Mouse (Mus musculus) cerebellum, adult 9-10 months (tissue): ENCODE data around the gene Hnrnpa0.

Experiments used
- DNase-seq: peaks from one replicate; pipeline ENCODE4 v3.0.0; 2022

Gene Hnrnpa0

DNA sequence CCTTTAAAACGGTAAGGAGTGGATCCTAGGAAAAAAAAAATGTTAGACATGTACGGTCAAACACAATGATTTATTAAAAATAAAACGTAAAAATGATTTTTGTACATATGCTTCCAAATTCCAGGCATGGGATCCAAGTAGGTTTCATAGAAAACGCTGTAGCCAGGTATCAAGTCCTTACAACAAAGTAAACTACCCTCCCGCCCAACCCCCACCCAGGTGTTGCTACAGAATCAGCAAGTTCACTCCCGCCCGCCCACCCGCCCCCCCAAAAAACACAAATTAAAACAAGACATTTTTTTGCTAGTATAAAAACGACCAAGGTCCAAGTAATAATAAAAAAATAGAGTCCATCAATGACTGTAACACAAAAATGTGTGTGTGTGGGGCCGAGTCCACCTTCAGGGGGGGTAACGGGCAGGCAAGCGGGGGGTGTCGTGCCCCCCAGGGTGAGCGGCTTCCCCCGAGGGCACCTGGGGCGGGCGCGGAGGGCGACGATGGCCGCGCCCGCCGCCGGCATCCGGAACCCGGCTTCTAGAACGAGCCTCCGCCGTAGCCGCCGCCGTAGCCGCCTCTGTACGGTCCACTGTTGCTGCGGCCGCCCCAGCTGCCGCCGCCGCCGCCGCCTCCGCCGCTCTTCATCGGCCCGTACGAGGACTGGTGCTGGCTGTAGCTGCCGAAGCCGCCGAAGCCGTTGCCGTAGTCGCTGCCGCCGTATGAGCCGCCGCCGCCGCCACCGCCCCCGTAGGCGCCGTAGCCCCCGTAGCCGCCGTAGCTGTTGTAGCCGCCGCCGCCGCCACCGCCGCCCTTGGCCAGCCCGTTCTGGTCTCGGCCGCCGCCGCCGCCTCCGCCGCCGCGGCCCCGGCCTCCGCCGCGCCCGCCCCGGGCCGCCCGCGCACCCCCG is 1.2 kb downstream of the Hnrnpa0 start:
- peak; percentile 36 for DNase-seq

DNA sequence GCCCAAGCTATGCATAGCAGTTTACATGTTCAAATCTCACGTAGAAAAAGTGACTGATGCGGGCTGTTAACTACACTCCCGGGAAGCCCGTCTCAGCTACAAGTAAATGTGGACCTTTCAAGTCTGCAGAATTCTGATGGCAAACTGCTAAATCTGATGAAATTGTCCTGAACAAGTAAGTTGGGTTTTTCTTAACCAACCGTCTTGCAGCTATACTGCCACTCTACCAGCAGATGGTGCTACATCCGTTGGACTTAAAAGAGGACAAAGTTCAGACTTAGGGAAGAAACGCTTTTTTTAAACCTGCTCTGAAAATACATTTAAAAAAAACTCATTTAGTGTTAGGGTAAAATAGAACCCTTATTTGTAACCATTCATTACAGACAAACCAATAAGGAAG is 2.2 kb downstream of the Hnrnpa0 start:
- peak; percentile 76 for DNase-seq

DNA sequence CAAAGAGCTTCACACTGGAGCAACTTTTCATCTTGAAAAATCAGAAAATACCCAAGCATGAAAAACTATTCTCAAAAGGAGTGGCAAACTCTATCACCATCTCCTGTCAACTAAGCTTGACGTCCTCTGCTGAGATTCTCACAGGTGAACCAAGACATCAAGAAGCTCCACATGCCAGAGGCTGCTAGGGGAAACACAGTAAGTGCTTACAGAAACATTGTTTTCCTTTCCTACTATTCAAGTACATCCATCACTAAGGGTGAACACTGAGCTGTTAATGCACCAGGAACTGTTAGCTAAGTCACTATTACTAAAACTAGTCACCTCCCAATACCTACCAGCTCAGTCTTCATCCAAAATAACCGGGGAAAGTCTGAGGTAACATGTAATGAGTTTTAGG is 3.4 kb downstream of the Hnrnpa0 start:
- DNase-seq = peak; percentile 17

GRCm38 (mm10) chr13:58124278-58124677 is 4.1 kb downstream of the Hnrnpa0 start:
- peak; percentile 13 for DNase-seq

DNA sequence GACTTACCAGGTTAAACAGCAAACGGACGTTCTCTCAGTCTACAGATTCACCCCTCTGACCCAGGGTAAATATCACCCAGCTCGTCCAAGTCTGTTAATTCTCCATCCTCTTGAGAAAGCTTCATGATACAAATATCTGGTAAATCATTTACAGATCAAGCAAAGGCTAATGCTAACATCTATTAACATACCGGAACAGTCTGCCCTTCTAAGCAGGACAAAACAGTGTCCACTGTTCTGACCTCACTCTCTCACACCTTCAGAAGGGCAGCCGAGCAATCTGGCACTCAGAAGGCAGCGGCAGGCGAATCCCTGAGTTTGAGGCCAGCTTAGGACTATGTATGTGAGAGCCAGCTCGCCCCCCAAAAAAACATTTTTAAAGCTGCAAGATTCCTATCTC is 5.0 kb downstream of the Hnrnpa0 start:
- peak; percentile 14 for DNase-seq

GRCm38 (mm10) chr13:58122786-58123297 is 5.5 kb downstream of the Hnrnpa0 start:
- peak; percentile 13 for DNase-seq

GRCm38 (mm10) chr13:58117318-58118017 is 10.9 kb downstream of the Hnrnpa0 start:
- peak; percentile 39 for DNase-seq

DNA sequence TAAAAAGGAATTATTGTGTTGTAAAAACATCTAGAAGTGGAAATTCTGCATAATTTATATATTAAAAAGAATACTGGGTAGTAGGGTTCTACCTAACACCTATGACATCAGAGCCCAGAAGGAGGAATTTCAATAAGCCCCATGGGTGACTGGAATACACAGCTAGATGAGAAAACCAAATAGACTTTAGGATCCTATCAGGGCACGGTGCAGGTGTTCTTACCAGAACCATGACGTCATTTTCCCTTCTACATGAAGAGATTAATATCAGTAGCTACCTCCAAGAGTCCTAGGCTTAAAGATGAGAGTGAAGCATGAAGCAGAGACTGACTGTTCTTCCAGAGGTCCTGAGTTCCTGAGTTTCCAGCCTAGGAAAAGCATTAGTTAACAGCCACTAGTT is 11.6 kb downstream of the Hnrnpa0 start:
- no peak for DNase-seq

DNA sequence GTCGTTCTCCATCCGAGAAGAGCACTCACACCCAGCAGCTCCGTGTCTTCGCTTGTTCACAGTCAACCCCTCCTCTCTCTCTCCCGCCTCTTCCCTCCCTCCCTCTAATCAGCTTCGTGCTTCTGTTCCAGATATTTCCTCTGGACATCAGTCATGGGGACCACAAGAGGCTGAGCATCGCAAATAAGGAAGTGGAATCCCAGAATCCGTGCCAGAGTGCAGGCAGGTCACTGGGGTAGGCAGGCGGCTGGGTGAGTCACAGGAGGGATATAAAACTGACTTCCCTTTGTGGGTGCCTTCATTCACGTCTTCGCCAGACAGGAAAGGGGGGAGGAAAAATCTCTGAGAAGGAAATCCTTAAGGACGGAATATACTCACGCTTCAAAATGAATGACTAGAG is 13.1 kb downstream of the Hnrnpa0 start:
- no peak for DNase-seq

DNA sequence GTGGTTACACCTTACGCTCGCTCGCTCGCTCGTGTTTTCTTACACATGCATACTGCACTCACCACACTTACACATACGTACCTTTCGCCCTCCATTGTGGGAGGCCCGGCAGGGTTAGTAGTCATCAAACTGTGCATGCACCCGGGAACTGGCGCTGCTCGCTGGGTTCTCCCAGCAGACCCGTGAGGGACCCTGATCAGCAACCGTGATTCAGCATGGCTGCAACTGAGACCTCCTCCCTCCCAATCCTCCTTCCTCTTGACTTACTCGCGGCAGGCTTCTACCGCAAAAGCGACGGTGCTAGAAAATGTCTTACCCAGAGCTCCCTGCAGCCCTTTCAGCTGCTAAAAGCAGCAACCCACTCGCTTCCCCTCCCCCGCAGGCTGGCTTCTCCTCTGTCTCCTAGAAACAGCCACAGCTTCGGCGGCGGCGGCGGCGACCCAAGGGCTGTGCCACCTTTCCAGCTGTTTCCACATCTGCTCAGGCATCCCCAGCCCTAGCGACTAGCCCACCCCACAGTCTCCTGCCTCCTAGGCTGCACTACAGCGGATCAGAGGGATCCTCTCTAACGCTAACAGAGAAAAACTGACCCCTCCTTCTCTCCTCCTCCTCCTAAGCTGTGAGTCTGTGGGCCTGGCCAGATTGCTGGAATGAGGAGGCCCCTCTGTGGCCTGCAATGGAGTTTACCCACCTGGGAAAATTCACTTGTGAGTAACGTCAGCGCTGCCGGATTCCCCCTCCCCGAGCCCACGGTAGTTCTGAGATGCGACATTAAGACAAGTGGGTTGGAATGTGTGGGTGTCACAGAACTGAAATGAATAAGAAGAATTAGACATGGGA is 15.1 kb downstream of the Hnrnpa0 start, which contains the start of gene Klhl3:
Gene Klhl3 (minus strand): TSS at position 532 of the 840 bp plus-strand sequence.
- DNase-seq = peak; percentile 80

DNA sequence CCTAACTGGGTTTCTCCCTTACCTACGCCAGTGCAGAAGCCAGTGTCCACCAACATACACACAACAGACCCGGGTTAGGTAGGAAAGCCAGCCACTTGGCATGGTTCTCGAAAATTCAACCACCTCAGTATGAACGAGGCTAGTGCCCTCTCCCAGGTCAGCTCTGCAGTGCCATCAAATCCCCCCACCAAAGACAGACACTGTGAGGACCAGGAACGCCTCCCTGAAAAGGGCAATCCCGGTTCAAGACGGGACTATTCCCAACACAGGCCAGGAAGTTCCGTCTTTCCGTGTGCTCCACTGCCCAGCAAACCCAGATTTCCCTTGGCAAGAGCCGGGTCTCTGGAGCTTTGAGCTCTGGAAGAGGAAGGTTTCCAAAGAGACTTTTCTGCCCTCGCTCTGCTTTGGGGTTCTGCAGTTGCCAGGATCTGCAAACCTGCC is 15.7 kb downstream of the Hnrnpa0 start:
- no peak for DNase-seq

DNA sequence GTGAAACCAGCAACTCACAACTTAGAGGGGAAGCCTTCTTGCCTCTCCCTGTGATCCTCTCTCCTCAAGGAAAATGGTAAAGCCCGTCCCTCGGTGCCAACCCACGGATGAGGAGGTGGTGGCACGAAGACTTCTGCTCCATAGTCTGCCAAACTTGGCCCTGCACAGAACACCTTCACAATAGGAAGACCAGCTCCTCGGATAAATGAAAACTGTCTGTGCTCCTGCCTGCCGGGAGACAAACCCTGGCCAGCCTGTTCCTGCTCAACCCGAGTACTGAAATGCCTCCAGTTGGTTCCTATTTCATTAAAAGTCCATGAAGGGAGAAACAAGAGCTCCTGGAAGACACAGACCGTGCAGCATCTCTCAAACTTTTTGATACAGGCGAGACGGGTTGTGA is 16.2 kb downstream of the Hnrnpa0 start:
- no peak for DNase-seq

GRCm38 (mm10) chr13:58111306-58111705 is 17.1 kb downstream of the Hnrnpa0 start:
- DNase-seq = no peak

DNA sequence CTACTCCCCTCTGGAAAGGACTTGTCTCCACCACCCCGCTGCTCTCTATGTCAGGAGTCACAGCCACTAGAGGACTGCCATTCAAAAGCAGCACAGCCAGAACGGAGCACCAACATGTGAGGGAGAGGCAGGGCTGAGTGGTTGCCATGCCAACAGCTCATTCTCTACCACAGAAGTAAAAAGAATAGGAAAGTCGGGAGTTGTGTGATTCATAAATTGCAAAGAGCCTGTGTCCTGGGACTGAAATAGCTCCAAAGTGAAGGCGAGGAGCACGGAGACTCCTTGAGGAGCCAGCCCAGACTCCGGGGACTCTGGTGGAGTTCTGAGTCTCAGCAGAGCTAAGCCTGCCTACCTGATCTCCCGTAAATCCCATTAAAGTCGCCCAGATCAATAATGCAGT is 37.7 kb downstream of the Hnrnpa0 start:
- no peak for DNase-seq

- DNase-seq = peak; percentile 60
Observed at GRCm38 (mm10) chr13:58084396-58084795, 44.0 kb downstream of the Hnrnpa0 start.

DNA sequence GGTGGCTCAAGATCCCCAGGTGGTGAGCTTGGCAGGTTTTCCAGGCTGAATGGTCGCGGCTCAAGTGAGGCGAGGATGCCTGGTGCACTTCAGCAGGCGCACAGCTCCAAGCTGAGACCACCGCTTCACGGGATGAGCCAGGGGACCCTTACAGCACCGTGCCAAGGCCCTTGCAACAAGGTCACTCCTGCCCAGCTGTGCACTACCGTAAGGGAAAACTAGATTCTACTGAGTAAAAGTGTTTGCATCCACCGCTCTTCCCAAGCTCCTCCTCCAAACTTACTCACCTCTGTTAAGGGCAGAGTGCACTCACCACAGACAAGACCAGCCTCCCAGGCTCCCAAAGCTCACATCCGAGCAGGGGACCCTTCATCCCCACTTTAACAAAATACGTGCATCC is 44.8 kb downstream of the Hnrnpa0 start:
- DNase-seq = no peak

GRCm38 (mm10) chr13:58083048-58083447 is 45.3 kb downstream of the Hnrnpa0 start:
- no peak for DNase-seq

DNA sequence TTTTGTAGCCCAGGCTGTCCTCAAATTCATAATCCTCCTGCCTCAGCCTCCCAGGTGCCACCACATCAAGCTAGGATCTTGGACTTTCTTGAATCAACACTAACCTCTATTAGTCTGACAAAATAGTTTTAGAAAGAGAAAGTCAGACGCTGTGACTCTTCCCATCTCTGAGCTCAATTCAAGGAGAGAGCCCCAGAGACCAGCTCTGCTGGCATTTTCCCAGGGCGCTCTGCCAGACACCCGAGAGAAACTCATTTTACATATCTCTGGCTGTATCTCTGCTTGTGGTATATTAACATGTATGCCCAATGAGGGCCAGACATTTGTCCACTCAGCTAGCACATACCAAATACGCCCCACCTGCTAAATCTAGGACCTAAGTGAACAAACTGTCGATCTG is 50.0 kb downstream of the Hnrnpa0 start:
- no peak for DNase-seq
